Mouse (Mus musculus) ES-E14 (cell line): ENCODE results near the gene Calr4. TPM values are rescaled to one million over a fixed set of nuclear protein-coding genes. Genes with fewer than 3 reads are reported as not detected.

Experiments
- DNase-seq: peaks from one replicate; pipeline ENCODE4 v3.0.0-alpha.2; 2013; ENCODE audit warnings: low read depth, low spot score
- H3K27ac ChIP-seq: 2 replicates; pipeline ENCODE4 v1.5.1; 2012; ENCODE audit warnings: low read depth, mild to moderate bottlenecking, low read length, moderate library complexity, mixed read lengths; ENCODE audit not compliant: poor library complexity, insufficient read depth, severe bottlenecking
- H3K36me3 ChIP-seq: 2 replicates; pipeline ENCODE4 v1.6.1; 2012; ENCODE audit warnings: mild to moderate bottlenecking, low read length, moderate library complexity, mixed read lengths; ENCODE audit not compliant: control insufficient read depth, poor library complexity, insufficient read depth, severe bottlenecking
- H3K4me1 ChIP-seq, 2 experiments: fragments of 150-350 bp in 1 of 2; sonication (generic) in 1 of 2; 2 replicates each; pipeline ENCODE4 v1.6.1; 2012; ENCODE audit warnings: low read length in 2 of 2, mild to moderate bottlenecking in 1 of 2, mixed read lengths in 1 of 2; ENCODE audit not compliant: control insufficient read depth in 2 of 2, insufficient read depth in 2 of 2, poor library complexity in 1 of 2
- H3K4me3 ChIP-seq, 2 experiments: fragments of 150-350 bp in 1 of 2; sonication (generic) in 1 of 2; 2 replicates each; pipeline ENCODE4 v1.5.1; 2012; ENCODE audit warnings: low read length in 2 of 2, low read depth in 1 of 2, mild to moderate bottlenecking in 1 of 2, mixed read lengths in 1 of 2; ENCODE audit not compliant: insufficient read depth in 1 of 2, poor library complexity in 1 of 2, severe bottlenecking in 1 of 2
- H3K9ac ChIP-seq: 2 replicates; pipeline ENCODE4 v1.6.1; 2012; ENCODE audit warnings: low read depth, mild to moderate bottlenecking, low read length, mixed read lengths; ENCODE audit not compliant: poor library complexity, insufficient read depth, severe bottlenecking
- H3K9me3 ChIP-seq: fragments of 150-350 bp; sonication (generic); 2 replicates; pipeline ENCODE4 v1.6.1; 2012; ENCODE audit warnings: low read depth, mild to moderate bottlenecking, low read length; ENCODE audit not compliant: control insufficient read depth, insufficient read depth
- CHD2 ChIP-seq: IDR thresholded peaks from 2 replicates; pipeline ENCODE4 v1.6.1; 2014; ENCODE audit warnings: mild to moderate bottlenecking, low read depth, low read length, inconsistent platforms
- HCFC1 ChIP-seq: IDR thresholded peaks from 2 replicates; pipeline ENCODE4 v1.6.1; 2012; ENCODE audit warnings: low read length, inconsistent platforms, borderline replicate concordance; ENCODE audit not compliant: insufficient read depth
- MAFK ChIP-seq: IDR thresholded peaks from 2 replicates; pipeline ENCODE4 v1.6.1; 2014; ENCODE audit warnings: mild to moderate bottlenecking, low read depth, low read length, inconsistent platforms; ENCODE audit not compliant: insufficient read depth
- ZC3H11A ChIP-seq: IDR thresholded peaks from 2 replicates; pipeline ENCODE4 v1.6.1; 2012; ENCODE audit warnings: low read depth, mild to moderate bottlenecking, inconsistent platforms, low read length, borderline replicate concordance
- ZNF384 ChIP-seq: IDR thresholded peaks from 2 replicates; pipeline ENCODE4 v1.6.1; 2012; ENCODE audit warnings: low read depth, low read length, inconsistent platforms
- in situ Hi-C, 2 experiments: fragments of 600-800 bp; cut with MboI; formaldehyde crosslinking; loops; one replicate each; pipeline ENCODE4 v1.15.1; 2025; ENCODE audit warnings: low sequenced_read_pairs in 2 of 2, inconsistent platforms in 1 of 2; ENCODE audit not compliant: unreplicated experiment in 2 of 2
- total RNA-seq: library from RNA; depleted of rRNA; stranded (reverse); fragments of 300-350 nt; gene quantifications from 2 replicates; pipeline ENCODE4 v1.2.3, GENCODE M21; 2012; rRNA removed

Calr4 gene
- total RNA-seq: 1.4 TPM in 2 replicates

- H3K36me3 ChIP-seq: no peaks in the 10 kb centered on the region
- H3K9me3 ChIP-seq: no peaks in the 10 kb centered on the region
- no peak for TF ChIP-seq ZC3H11A
- no peak for TF ChIP-seq ZNF384
- no peak for TF ChIP-seq HCFC1
- no peak for TF ChIP-seq MAFK
- no peak for TF ChIP-seq CHD2
- peaks cover 4% of the 10 kb centered on the region in 2 experiments; a peak in 2 of 4 replicates for H3K4me1 ChIP-seq
- H3K4me3 ChIP-seq: no peak within 1 kb of the TSS
- H3K27ac ChIP-seq: no peak within 1 kb of the TSS
- in situ Hi-C loops: no loop called here
- H3K9ac ChIP-seq: no peak within 1 kb of the TSS
- DNase-seq: no peak
Observed at GRCm38 (mm10) chr4:109234185-109234584, at the start of gene Calr4. TSS of gene Calr4 (plus strand) at chr4:109234485.

GRCm38 (mm10) chr4:109185616-109186405 is 48.5 kb upstream of the Calr4 start:
- H3K9ac ChIP-seq: no peak overlapping the region
- no peak for TF ChIP-seq CHD2
- no peak for TF ChIP-seq ZC3H11A
- H3K4me3 ChIP-seq: no peak overlapping the region
- DNase-seq: no peak
- H3K4me1 ChIP-seq: peaks cover 0 to 4% of the 10 kb centered on the region in 2 experiments; a peak in 1 of 4 replicates
- H3K9me3 ChIP-seq: no peaks in the 10 kb centered on the region
- no peak overlapping the region for H3K27ac ChIP-seq
- no peaks in the 10 kb centered on the region for H3K36me3 ChIP-seq
- in situ Hi-C loops: no loop called here

GRCm38 (mm10) chr4:109191598-109191997 is 42.7 kb upstream of the Calr4 start:
- Histone ChIP-seq H3K4me1 (peaks cover 0 to 4% of the 10 kb centered on the region in 2 experiments; a peak in 1 of 4 replicates), H3K36me3 (no peaks in the 10 kb centered on the region), H3K9me3 (no peaks in the 10 kb centered on the region), H3K4me3 (no peak overlapping the region), H3K27ac (no peak overlapping the region), H3K9ac (no peak overlapping the region)
- DNase-seq: no peak
- TF ChIP-seq HCFC1 (no peak), ZNF384 (no peak), MAFK (no peak), ZC3H11A (no peak), CHD2 (no peak)
- in situ Hi-C loops: no loop called here

- no peak for TF ChIP-seq CHD2
- no peak for TF ChIP-seq HCFC1
- no peak for TF ChIP-seq ZNF384
- no peak for TF ChIP-seq MAFK
- no peak for TF ChIP-seq ZC3H11A
- Histone ChIP-seq H3K36me3 (no peaks in the 10 kb centered on the region), H3K27ac (no peak overlapping the region), H3K4me1 (peaks cover 0 to 4% of the 10 kb centered on the region in 2 experiments; a peak in 1 of 4 replicates), H3K4me3 (no peak overlapping the region), H3K9ac (no peak overlapping the region), H3K9me3 (no peaks in the 10 kb centered on the region)
- no peak for DNase-seq
- in situ Hi-C loops: no loop called here
Observed at GRCm38 (mm10) chr4:109193886-109194285, 40.4 kb upstream of the Calr4 start.
